Comparison of ENCODE assay signal across 9 mouse cellular contexts in genomic region chr5:142673082-142673481, GRCm38 (mm10). TPM values are rescaled to one million over a fixed set of nuclear protein-coding genes. Genes with fewer than 3 reads are reported as not detected.
DNase-seq lines count a peak whose midpoint lies in the region; ATAC-seq and TF ChIP-seq lines count a peak whose summit lies in the region.
"Had no signal": no experiment of that assay in that cellular context is flagged by ENCODE, and none has a peak within 500 bp of the region (broad histone marks: within the 10 kb centered on the region; RNA-seq: fewer than 3 reads in every experiment).

No protein-coding gene starts in this region.

- no peaks in the 10 kb centered on the region for H3K4me1 ChIP-seq in forebrain, embryonic 11.5 days (replicated peaks; ENCODE audit: control insufficient read depth, insufficient read depth, low read length)
- no peaks in the 10 kb centered on the region for H3K4me1 ChIP-seq in midbrain, embryonic 12.5 days
- H3K4me1 ChIP-seq in heart, embryonic 11.5 days (ENCODE audit: control insufficient read depth, insufficient read depth, low read length): no peaks in the 10 kb centered on the region
- H3K4me1 ChIP-seq: limb, embryonic 12.5 days had no signal

- H3K27me3 ChIP-seq in forebrain, embryonic 11.5 days (ENCODE audit: control insufficient read depth, insufficient read depth, low read length): no peaks in the 10 kb centered on the region
- H3K27me3 ChIP-seq in midbrain, embryonic 12.5 days: no peaks in the 10 kb centered on the region
- H3K27me3 ChIP-seq in heart, embryonic 11.5 days (ENCODE audit: control insufficient read depth, insufficient read depth, low read length): no peaks in the 10 kb centered on the region
- H3K27me3 ChIP-seq: limb, embryonic 12.5 days had no signal

- intact Hi-C loops in left cerebral cortex, adult 2 months (cut with DNase I): loop anchor here (1.0 kb wide), 1 partner anchor 45 kb away; no protein-coding TSS in a partner anchor

- WGBS in forebrain, embryonic 11.5 days: 23% methylated on average over 5 of the region's 5 CpGs
- 25% methylated on average over 5 of the region's 5 CpGs for WGBS in midbrain, embryonic 12.5 days
- WGBS in heart, embryonic 11.5 days (ENCODE audit: insufficient replicate concordance): 28% methylated on average over 5 of the region's 5 CpGs

- DNase-seq in left cerebral cortex, adult 2 months (ENCODE audit: extremely low spot score in 1 of 2, low spot score in 2 of 2): no peak
- DNase-seq in left cerebral cortex, adult 11 months (ENCODE audit: low spot score): no peak
- DNase-seq in adrenal gland, postnatal 14 days: peak; percentile 43
- DNase-seq in forebrain, embryonic 11.5 days (ENCODE audit: low spot score): peak; percentile 54
- DNase-seq in thymus, postnatal 25 days: no peak
- no peak for DNase-seq in spleen, postnatal 4 days (ENCODE audit: low spot score in 2 of 2)

- H3K9me3 ChIP-seq in forebrain, embryonic 11.5 days (ENCODE audit: control insufficient read depth, low read length): no peaks in the 10 kb centered on the region
- H3K9me3 ChIP-seq in midbrain, embryonic 12.5 days: no peaks in the 10 kb centered on the region
- no peaks in the 10 kb centered on the region for H3K9me3 ChIP-seq in heart, embryonic 11.5 days (replicated peaks; ENCODE audit: control insufficient read depth, low read length)
- H3K9me3 ChIP-seq: limb, embryonic 12.5 days had no signal

- H3K4me3 ChIP-seq in left cerebral cortex, adult 2 months: no peak overlapping the region
- no peak overlapping the region for H3K4me3 ChIP-seq in forebrain, embryonic 11.5 days (ENCODE audit: low read depth, low read length)
- no peak overlapping the region for H3K4me3 ChIP-seq in midbrain, embryonic 12.5 days
- H3K4me3 ChIP-seq in heart, embryonic 11.5 days (ENCODE audit: low read depth, low read length): no peak overlapping the region
- H3K4me3 ChIP-seq: limb, embryonic 12.5 days had no signal

- H3K27ac ChIP-seq in left cerebral cortex, adult 2 months: no peak overlapping the region
- no peak overlapping the region for H3K27ac ChIP-seq in forebrain, embryonic 11.5 days (ENCODE audit: low read depth, low read length)
- 0 out of 2 replicates have a peak overlapping the region, but pooled peaks have one; percentile 27 for H3K27ac ChIP-seq in midbrain, embryonic 12.5 days (replicated peaks)
- no peak overlapping the region for H3K27ac ChIP-seq in heart, embryonic 11.5 days (ENCODE audit: low read depth, low read length)
- H3K27ac ChIP-seq: limb, embryonic 12.5 days had no signal

- H3K4me2 ChIP-seq in forebrain, embryonic 11.5 days (ENCODE audit: low read depth, low read length, severe bottlenecking): no peak overlapping the region
- no peak overlapping the region for H3K4me2 ChIP-seq in midbrain, embryonic 12.5 days (replicated peaks)
- no peak overlapping the region for H3K4me2 ChIP-seq in heart, embryonic 11.5 days
- H3K4me2 ChIP-seq: limb, embryonic 12.5 days had no signal

- ATAC-seq in forebrain, embryonic 11.5 days (replicated peaks; ENCODE audit: low FRiP score): no peak
- no peak; the same call in 1 of the 2 replicates for ATAC-seq in midbrain, embryonic 12.5 days (ENCODE audit: low FRiP score, low read depth)
- ATAC-seq in heart, embryonic 11.5 days (replicated peaks; ENCODE audit: insufficient number of reproducible peaks, low FRiP score, low TSS enrichment): no peak

- peak; percentile 62 for TF ChIP-seq CTCF in left cerebral cortex, adult 2 months (IDR thresholded peaks at IDR 0.05)

- H3K36me3 ChIP-seq in forebrain, embryonic 11.5 days (ENCODE audit: control insufficient read depth, insufficient read depth, low read length): no peaks in the 10 kb centered on the region
- H3K36me3 ChIP-seq in midbrain, embryonic 12.5 days: peaks cover 30% of the 10 kb centered on the region
- H3K36me3 ChIP-seq in heart, embryonic 11.5 days (ENCODE audit: control insufficient read depth, insufficient read depth, low read length): peaks cover 8% of the 10 kb centered on the region

- no peak overlapping the region for H3K9ac ChIP-seq in forebrain, embryonic 11.5 days (ENCODE audit: low read length)
- H3K9ac ChIP-seq in midbrain, embryonic 12.5 days (replicated peaks): no peak overlapping the region
- H3K9ac ChIP-seq in heart, embryonic 11.5 days (ENCODE audit: low read depth, low read length): no peak overlapping the region
- H3K9ac ChIP-seq: limb, embryonic 12.5 days had no signal

RNA-seq across cellular contexts. Expression of gene Slc29a4, which starts 19.2 kb away (rescaled TPM):
- 10 to 100 TPM; 10.1 to 11.2 TPM for total RNA-seq in left cerebral cortex, adult 2 months (2021)
- total RNA-seq in adrenal gland, postnatal 14 days (2021): 19.5 and 22.6 TPM in 2 replicates
- polyA plus RNA-seq in forebrain, embryonic 11.5 days (2014; fragmentation: Nextera tagmentation; extraction: Ambion mirVana): 31.3 and 35.6 TPM in 2 replicates
- polyA plus RNA-seq in midbrain, embryonic 12.5 days (2016; fragmentation: Nextera tagmentation; extraction: Ambion mirVana): 49.3 and 50.3 TPM in 2 replicates
- polyA plus RNA-seq in heart, embryonic 11.5 days (2014; fragmentation: Nextera tagmentation; extraction: Ambion mirVana): 2.1 and 3.1 TPM in 2 replicates

RNA-seq across cellular contexts. Expression of gene Wipi2, which starts 45.6 kb away (rescaled TPM):
- total RNA-seq in left cerebral cortex, adult 2 months (2021): 100 to 1,000 TPM in 1 of 2 experiments, 10 to 100 TPM in 1; 99.7 to 102 TPM
- 98.5 and 109 TPM in 2 replicates for total RNA-seq in adrenal gland, postnatal 14 days (2021)
- 61.2 and 62.0 TPM in 2 replicates for polyA plus RNA-seq in forebrain, embryonic 11.5 days (2014; fragmentation: Nextera tagmentation; extraction: Ambion mirVana)
- 65.1 and 67.6 TPM in 2 replicates for polyA plus RNA-seq in midbrain, embryonic 12.5 days (2016; fragmentation: Nextera tagmentation; extraction: Ambion mirVana)
- polyA plus RNA-seq in heart, embryonic 11.5 days (2014; fragmentation: Nextera tagmentation; extraction: Ambion mirVana): 28.3 and 38.3 TPM in 2 replicates

Comparison
In these comparisons a context has a peak if more than half of its experiments do, and no peak if none do; other contexts are left out.
1. DNase-seq: peak in adrenal gland, postnatal 14 days (single experiment) and forebrain, embryonic 11.5 days (single experiment); none in left cerebral cortex, adult 2 months (0 of 2), left cerebral cortex, adult 11 months (single experiment), thymus, postnatal 25 days (single experiment) and spleen, postnatal 4 days (0 of 2).